Mouse (Mus musculus): ENCODE data around the gene Pskh1. TPM values are rescaled to one million over a fixed set of nuclear protein-coding genes. Genes with fewer than 3 reads are reported as not detected.

Gene Pskh1
- polyA plus RNA-seq, 1 experiment = 14.4 TPM

DNA sequence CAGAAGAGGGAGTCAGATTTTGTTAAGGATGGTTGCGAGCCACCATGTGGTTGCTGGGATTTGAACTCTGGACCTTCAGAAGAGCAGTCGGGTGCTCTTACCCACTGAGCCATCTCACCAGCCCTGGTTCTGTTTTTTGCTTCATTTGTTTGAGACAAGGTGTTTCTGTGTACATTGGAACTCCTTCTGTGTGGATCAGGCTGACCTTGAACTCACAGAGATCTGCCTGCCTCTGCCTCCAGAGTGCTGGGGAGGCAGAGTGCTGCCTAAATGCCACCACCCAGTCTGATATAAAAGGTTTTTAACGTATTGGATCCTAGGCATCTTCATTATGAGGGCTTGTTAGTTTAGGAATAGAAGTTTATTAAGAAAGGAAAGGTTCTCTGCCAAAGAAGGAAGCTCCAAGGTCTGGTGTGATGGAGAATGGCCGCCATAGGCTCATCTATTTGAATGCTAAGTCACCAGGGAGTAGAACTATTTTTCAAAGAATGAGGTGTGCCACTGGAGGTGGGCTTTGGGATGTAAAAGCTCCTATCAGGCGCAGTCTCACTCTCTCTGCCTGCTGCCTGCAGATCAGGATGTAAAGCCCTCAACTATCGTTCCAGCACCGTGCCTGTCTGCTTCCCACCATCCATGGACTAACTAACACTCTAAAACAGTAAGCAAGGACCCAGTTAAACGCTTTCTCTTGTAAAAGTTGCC is 70.9 kb downstream of the Pskh1 start:
- H3K79me2 ChIP-seq (ENCODE audit: control insufficient read depth, insufficient read depth) = no peaks in the 10 kb centered on the region
- no peak for TF ChIP-seq MYOG (IDR thresholded peaks at IDR 0.05; ENCODE audit: control insufficient read depth, extremely low read depth, insufficient read length)
- no peak for TF ChIP-seq MYOD1 (IDR thresholded peaks at IDR 0.05; ENCODE audit: control insufficient read depth, insufficient read length, low read depth)
- TF ChIP-seq CTCF (IDR thresholded peaks at IDR 0.05; ENCODE audit: control insufficient read depth, insufficient read depth, insufficient read length) = no peak
- no peak for TF ChIP-seq MAX (IDR thresholded peaks at IDR 0.05)
- H3K4me3 ChIP-seq (ENCODE audit: insufficient read depth, poor library complexity, severe bottlenecking) = no peak overlapping the region
- H3K79me3 ChIP-seq (ENCODE audit: low read depth) = no peaks in the 10 kb centered on the region
- no peaks in the 10 kb centered on the region for H3K27me3 ChIP-seq (ENCODE audit: control insufficient read depth, insufficient read depth, insufficient read length)
- H3K36me3 ChIP-seq (ENCODE audit: control insufficient read depth, insufficient read depth) = no peaks in the 10 kb centered on the region
- H3ac ChIP-seq (ENCODE audit: control insufficient read depth, insufficient read length, low read depth) = no peak overlapping the region

- Histone ChIP-seq H3ac (ENCODE audit: control insufficient read depth, insufficient read length, low read depth) (no peak overlapping the region), H3K79me2 (ENCODE audit: control insufficient read depth, insufficient read depth) (no peaks in the 10 kb centered on the region), H3K27me3 (ENCODE audit: control insufficient read depth, insufficient read depth, insufficient read length) (no peaks in the 10 kb centered on the region), H3K36me3 (ENCODE audit: control insufficient read depth, insufficient read depth) (no peaks in the 10 kb centered on the region), H3K4me3 (ENCODE audit: insufficient read depth, poor library complexity, severe bottlenecking) (no peak overlapping the region), H3K79me3 (ENCODE audit: low read depth) (no peaks in the 10 kb centered on the region)
- TF ChIP-seq MYOD1 (IDR thresholded peaks at IDR 0.05; ENCODE audit: control insufficient read depth, insufficient read length, low read depth) (no peak), USF1 (IDR thresholded peaks at IDR 0.05; ENCODE audit: low read depth) (no peak), FOSL1 (IDR thresholded peaks at IDR 0.05; ENCODE audit: insufficient read depth, low read length, poor library complexity, severe bottlenecking) (no peak), MAX (IDR thresholded peaks at IDR 0.05) (no peak), MYOG (IDR thresholded peaks at IDR 0.05; ENCODE audit: control insufficient read depth, extremely low read depth, insufficient read length) (no peak), CEBPB (IDR thresholded peaks at IDR 0.05; ENCODE audit: low read depth) (no peak), CTCF (IDR thresholded peaks at IDR 0.05; ENCODE audit: control insufficient read depth, insufficient read depth, insufficient read length) (no peak)
Measured at GRCm38 (mm10) chr8:105975363-105975762, 75.1 kb downstream of the Pskh1 start.

DNA sequence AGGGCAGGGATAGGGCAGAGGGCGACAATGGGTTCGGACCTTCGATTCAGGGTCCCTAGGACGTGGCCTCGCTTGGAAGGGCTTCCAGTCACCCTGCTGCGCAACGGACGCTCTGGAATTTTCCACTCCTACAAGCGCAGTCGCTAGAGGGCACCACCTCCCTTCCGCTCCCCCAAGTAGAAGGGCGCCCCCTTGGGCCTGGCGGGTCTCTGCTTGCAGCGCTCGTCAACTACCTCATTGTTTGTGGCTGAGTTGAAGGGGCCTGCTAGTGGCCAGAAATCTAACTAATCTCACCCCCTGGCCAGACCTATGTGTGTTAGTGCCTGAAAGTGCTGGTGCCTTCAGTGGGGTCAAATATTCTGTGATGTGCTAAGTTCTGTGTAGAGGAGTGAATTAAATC is 79.1 kb downstream of the Pskh1 start, which contains the start of gene Dpep3:
Dpep3 (minus strand) TSS at position 105 of the 400 bp plus-strand sequence.
- TF ChIP-seq USF1 (IDR thresholded peaks at IDR 0.05; ENCODE audit: low read depth) (no peak), MYOD1 (IDR thresholded peaks at IDR 0.05; ENCODE audit: control insufficient read depth, insufficient read length, low read depth) (no peak), MAX (IDR thresholded peaks at IDR 0.05) (no peak), CEBPB (IDR thresholded peaks at IDR 0.05; ENCODE audit: low read depth) (no peak), FOSL1 (IDR thresholded peaks at IDR 0.05; ENCODE audit: insufficient read depth, low read length, poor library complexity, severe bottlenecking) (no peak), CTCF (IDR thresholded peaks at IDR 0.05; ENCODE audit: control insufficient read depth, insufficient read depth, insufficient read length) (no peak), MYOG (IDR thresholded peaks at IDR 0.05; ENCODE audit: control insufficient read depth, extremely low read depth, insufficient read length) (no peak)
- Histone ChIP-seq H3K79me2 (ENCODE audit: control insufficient read depth, insufficient read depth) (no peaks in the 10 kb centered on the region), H3K4me3 (ENCODE audit: insufficient read depth, poor library complexity, severe bottlenecking) (no peak within 1 kb of the TSS), H3K79me3 (ENCODE audit: low read depth) (no peaks in the 10 kb centered on the region), H3K36me3 (ENCODE audit: control insufficient read depth, insufficient read depth) (no peaks in the 10 kb centered on the region), H3K27me3 (ENCODE audit: control insufficient read depth, insufficient read depth, insufficient read length) (peaks cover 8% of the 10 kb centered on the region), H3ac (ENCODE audit: control insufficient read depth, insufficient read length, low read depth) (no peak within 1 kb of the TSS)

GRCm38 (mm10) chr8:105981146-105981545 is 80.9 kb downstream of the Pskh1 start:
- Histone ChIP-seq H3K36me3 (ENCODE audit: control insufficient read depth, insufficient read depth) (no peaks in the 10 kb centered on the region), H3K4me3 (ENCODE audit: insufficient read depth, poor library complexity, severe bottlenecking) (no peak overlapping the region), H3K79me2 (ENCODE audit: control insufficient read depth, insufficient read depth) (no peaks in the 10 kb centered on the region), H3K27me3 (ENCODE audit: control insufficient read depth, insufficient read depth, insufficient read length) (peaks cover 18% of the 10 kb centered on the region), H3ac (ENCODE audit: control insufficient read depth, insufficient read length, low read depth) (no peak overlapping the region), H3K79me3 (ENCODE audit: low read depth) (no peaks in the 10 kb centered on the region)
- TF ChIP-seq FOSL1 (IDR thresholded peaks at IDR 0.05; ENCODE audit: insufficient read depth, low read length, poor library complexity, severe bottlenecking) (no peak), MAX (IDR thresholded peaks at IDR 0.05) (no peak), USF1 (IDR thresholded peaks at IDR 0.05; ENCODE audit: low read depth) (no peak), CTCF (IDR thresholded peaks at IDR 0.05; ENCODE audit: control insufficient read depth, insufficient read depth, insufficient read length) (no peak), MYOD1 (IDR thresholded peaks at IDR 0.05; ENCODE audit: control insufficient read depth, insufficient read length, low read depth) (no peak), CEBPB (IDR thresholded peaks at IDR 0.05; ENCODE audit: low read depth) (no peak), MYOG (IDR thresholded peaks at IDR 0.05; ENCODE audit: control insufficient read depth, extremely low read depth, insufficient read length) (no peak)

Small RNA genes within 50 kb of the gene (microRNA-seq; reads per million reads assigned to microRNA genes)
- gene Mir7074 (ENCODE audit: borderline microRNAs expressed) = 0.20 reads per million

Other genes with a start within 250 kb of the Pskh1 start
- 0.49 TPM for gene Carmil2, start 214.2 kb upstream of the Pskh1 start, polyA plus RNA-seq (2012; fragmentation: generic; extraction: Trizol)
- 30.4 TPM for gene Acd, start 199.3 kb upstream of the Pskh1 start, polyA plus RNA-seq (2012; fragmentation: generic; extraction: Trizol)
- 16.4 TPM for gene Pard6a, start 199.3 kb upstream of the Pskh1 start, polyA plus RNA-seq (2012; fragmentation: generic; extraction: Trizol)
- 0.09 TPM for gene 4933405L10Rik, start 192.8 kb upstream of the Pskh1 start, polyA plus RNA-seq (2012; fragmentation: generic; extraction: Trizol)
- 24.8 TPM for gene Enkd1, start 192.2 kb upstream of the Pskh1 start, polyA plus RNA-seq (2012; fragmentation: generic; extraction: Trizol)
- gene Gfod2, start 141.8 kb upstream of the Pskh1 start, polyA plus RNA-seq (2012; fragmentation: generic; extraction: Trizol) = 8.2 TPM
- gene Ranbp10, start 73.1 kb upstream of the Pskh1 start, polyA plus RNA-seq (2012; fragmentation: generic; extraction: Trizol) = 11.0 TPM
- 0.09 TPM for gene Tsnaxip1, start 72.7 kb upstream of the Pskh1 start, polyA plus RNA-seq (2012; fragmentation: generic; extraction: Trizol)
- 35.7 TPM for gene Cenpt, start 47.2 kb upstream of the Pskh1 start, polyA plus RNA-seq (2012; fragmentation: generic; extraction: Trizol)
- gene Thap11, start 45.3 kb upstream of the Pskh1 start, polyA plus RNA-seq (2012; fragmentation: generic; extraction: Trizol) = 48.2 TPM
- 258 TPM for gene Nutf2, start 39.9 kb upstream of the Pskh1 start, polyA plus RNA-seq (2012; fragmentation: generic; extraction: Trizol)
- 31.3 TPM for gene Edc4, start 19.6 kb upstream of the Pskh1 start, polyA plus RNA-seq (2012; fragmentation: generic; extraction: Trizol)
- 0.32 TPM for gene Nrn1l, start 6.9 kb upstream of the Pskh1 start, polyA plus RNA-seq (2012; fragmentation: generic; extraction: Trizol)
- 0.16 TPM for gene Ctrl, start 33.4 kb downstream of the Pskh1 start, polyA plus RNA-seq (2012; fragmentation: generic; extraction: Trizol)
- gene Psmb10, start 38.0 kb downstream of the Pskh1 start, polyA plus RNA-seq (2012; fragmentation: generic; extraction: Trizol) = 73.5 TPM
- 1.4 TPM for gene Lcat, start 42.9 kb downstream of the Pskh1 start, polyA plus RNA-seq (2012; fragmentation: generic; extraction: Trizol)
- 79.1 TPM for gene Slc12a4, start 65.7 kb downstream of the Pskh1 start, polyA plus RNA-seq (2012; fragmentation: generic; extraction: Trizol)
- not detected for gene Dpep3, start 79.0 kb downstream of the Pskh1 start, polyA plus RNA-seq (2012; fragmentation: generic; extraction: Trizol)
- gene Dus2, start 90.9 kb downstream of the Pskh1 start, polyA plus RNA-seq (2012; fragmentation: generic; extraction: Trizol) = 13.1 TPM
- gene Dpep2nb, start 105.5 kb downstream of the Pskh1 start, polyA plus RNA-seq (2012; fragmentation: generic; extraction: Trizol) = 0.05 TPM
- 15.0 TPM for gene Ddx28, start 111.4 kb downstream of the Pskh1 start, polyA plus RNA-seq (2012; fragmentation: generic; extraction: Trizol)
- gene Nfatc3, start 158.4 kb downstream of the Pskh1 start, polyA plus RNA-seq (2012; fragmentation: generic; extraction: Trizol) = 12.6 TPM
- 0.04 TPM for gene Esrp2, start 236.5 kb downstream of the Pskh1 start, polyA plus RNA-seq (2012; fragmentation: generic; extraction: Trizol)
- 13.0 TPM for gene Pla2g15, start 250.0 kb downstream of the Pskh1 start, polyA plus RNA-seq (2012; fragmentation: generic; extraction: Trizol)